Mouse (Mus musculus): ENCODE data around the gene Impg1.

DNA sequence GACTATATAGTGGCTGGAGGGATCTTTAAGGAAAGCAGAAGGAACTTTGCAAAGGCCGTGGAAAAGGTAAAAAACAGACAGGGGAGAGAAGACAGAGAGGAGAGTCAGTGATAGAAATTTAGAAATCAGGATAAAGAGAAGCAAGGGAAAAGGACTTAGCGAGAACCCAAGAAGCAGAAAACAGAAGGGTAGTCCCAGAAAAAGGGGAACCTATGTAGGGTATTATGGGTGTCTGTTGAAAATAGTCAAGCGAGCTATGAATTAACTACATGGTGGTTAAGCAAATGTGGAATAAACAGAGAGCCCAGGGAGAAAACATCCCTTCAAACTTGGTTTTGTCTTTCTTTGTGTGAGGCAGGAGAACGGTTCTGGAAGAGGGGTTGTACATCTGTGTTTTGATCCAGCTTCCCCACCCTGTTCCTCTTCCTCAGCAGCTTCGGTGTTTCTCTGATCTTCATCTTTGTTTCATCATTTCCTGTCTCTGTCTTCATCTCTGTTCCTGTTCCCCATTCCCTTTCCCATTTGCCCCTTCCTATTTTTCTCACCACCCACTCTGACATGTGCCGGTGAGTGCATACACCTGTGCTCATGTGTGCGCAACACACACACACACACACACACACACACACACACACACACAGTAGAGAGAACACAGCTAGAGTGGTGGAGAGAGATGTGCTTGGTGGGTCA is 44.3 kb upstream of the Impg1 start:
- TF ChIP-seq CTCF (IDR thresholded peaks at IDR 0.05; ENCODE audit: low read depth, low read length) = no peak
- TF ChIP-seq GATA1 (IDR thresholded peaks at IDR 0.05; ENCODE audit: borderline replicate concordance, low read length) = no peak
- no peak for TF ChIP-seq TAL1 (conservative IDR thresholded peaks at IDR 0.05; ENCODE audit: low read depth, low read length)
- TF ChIP-seq POLR2AphosphoS5 (IDR thresholded peaks at IDR 0.05; ENCODE audit: insufficient replicate concordance, low read depth, low read length) = no peak
